Comparison of ENCODE assay signal across 7 mouse cellular contexts in the genomic region with DNA sequence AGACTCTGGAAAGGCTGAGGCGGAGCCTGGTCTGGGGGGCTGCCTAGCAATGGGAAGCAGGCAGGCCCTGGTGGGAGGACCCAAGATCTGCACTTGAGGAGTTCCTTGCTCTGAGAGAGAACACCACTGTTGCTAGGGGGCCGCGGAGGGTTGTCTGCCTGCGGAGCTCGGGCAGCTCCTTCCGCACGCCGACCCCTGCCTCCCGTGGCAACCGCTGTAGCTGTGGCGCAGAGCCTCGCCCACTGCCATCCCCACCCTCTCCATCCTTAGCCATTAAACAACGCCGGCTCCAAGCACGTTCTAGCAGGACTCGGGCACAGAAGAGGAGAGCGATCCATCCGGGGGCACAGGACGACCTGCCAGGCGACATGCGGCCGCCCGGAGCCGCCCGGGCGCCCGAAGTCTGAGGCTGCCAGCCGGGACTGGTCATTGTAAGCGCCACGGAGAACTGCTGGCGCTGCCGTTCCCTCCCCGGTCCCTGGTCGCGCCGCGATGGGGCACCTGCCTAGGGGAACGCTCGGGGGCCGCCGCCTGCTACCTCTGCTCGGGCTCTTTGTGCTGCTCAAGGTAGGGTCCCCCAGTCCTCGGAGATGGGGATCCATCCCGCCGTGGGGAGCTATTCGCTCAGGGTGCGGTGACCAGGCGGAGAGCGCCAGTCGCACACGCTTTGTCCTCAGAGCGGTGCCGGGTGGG. TPM values are rescaled to one million over a fixed set of nuclear protein-coding genes. Genes with fewer than 3 reads are reported as not detected.
DNase-seq lines count a peak whose midpoint lies in the region; ATAC-seq and TF ChIP-seq lines count a peak whose summit lies in the region.

A gene (plus strand): TSS at position 126 of the 693 bp plus-strand sequence.

- ATAC-seq in heart, postnatal 0 days (ENCODE audit: insufficient read depth, low read depth): no peak
- no peak for ATAC-seq in monocyte, adult 5-6 weeks (replicated peaks; ENCODE audit: insufficient number of reproducible peaks, low FRiP score, low TSS enrichment, poor library complexity, severe bottlenecking)

- no peak for TF ChIP-seq EP300 in heart, postnatal 0 days (IDR thresholded peaks at IDR 0.05; ENCODE audit: low read depth)

- H3K27me3 ChIP-seq in heart, postnatal 0 days (ENCODE audit: control insufficient read depth, insufficient read depth, low read length): peaks cover 29% of the 10 kb centered on the region

- H3K9ac ChIP-seq in heart, postnatal 0 days (replicated peaks; ENCODE audit: low read depth, low read length): no peak within 1 kb of the TSS

- no peak for TF ChIP-seq CTCF in heart, postnatal 0 days (IDR thresholded peaks at IDR 0.05; ENCODE audit: low read depth)

- peak within 1 kb of the TSS; percentile 24 for H3K4me3 ChIP-seq in heart, postnatal 0 days (ENCODE audit: low read depth, low read length)

- peak; percentile 32 for DNase-seq in layer of hippocampus, adult 11-12 months (ENCODE audit: low spot score)
- DNase-seq in layer of hippocampus, adult 9-10 months (ENCODE audit: low spot score): no peak
- peak; percentile 74 for DNase-seq in embryo, embryonic 10.5 days (ENCODE audit: low spot score)
- DNase-seq in heart, postnatal 0 days (ENCODE audit: low spot score): no peak
- DNase-seq in left cerebral cortex, adult 8-10 months (ENCODE audit: low spot score in 2 of 2): peak; percentile 22 to 34
- DNase-seq in spleen, adult 12 weeks (ENCODE audit: low spot score): no peak

- no peaks in the 10 kb centered on the region for H3K36me3 ChIP-seq in heart, postnatal 0 days (replicated peaks; ENCODE audit: control insufficient read depth, insufficient read depth, low read length)

- no peaks in the 10 kb centered on the region for H3K4me1 ChIP-seq in heart, postnatal 0 days (ENCODE audit: control insufficient read depth, insufficient read depth)

- WGBS in heart, postnatal 0 days: 3% methylated on average over 48 of the region's 53 CpGs

- no peak within 1 kb of the TSS for H3K27ac ChIP-seq in heart, postnatal 0 days (ENCODE audit: low read depth)

- peak within 1 kb of the TSS; percentile 48 for H3K4me2 ChIP-seq in heart, postnatal 0 days (ENCODE audit: low read depth, low read length)

- H3K9me3 ChIP-seq in heart, postnatal 0 days (replicated peaks; ENCODE audit: control insufficient read depth, low read length): no peaks in the 10 kb centered on the region

RNA-seq across cellular contexts. Expression of the gene that starts here (rescaled TPM):
- total RNA-seq in heart, postnatal 0 days (2014; rRNA removed; ENCODE audit: low replicate concordance): 1.4 and 3.6 TPM in 2 replicates
- polyA plus RNA-seq in heart, postnatal 0 days (2015; fragmentation: Nextera tagmentation; extraction: Ambion mirVana): 1.7 and 2.3 TPM in 2 replicates
- 10 to 100 TPM; 21.6 to 31.7 (median 27.7) TPM for total RNA-seq in left cerebral cortex, adult 8-10 months (2022)
- 81.9 to 157 TPM (median 138 TPM) in 3 replicates for total RNA-seq in monocyte, adult 5-6 weeks (2017)

Comparison
In these comparisons a context has a peak if more than half of its experiments do, and no peak if none do; other contexts are left out.
1. DNase-seq: peak in layer of hippocampus, adult 11-12 months (single experiment), embryo, embryonic 10.5 days (single experiment) and left cerebral cortex, adult 8-10 months (2 of 2); none in layer of hippocampus, adult 9-10 months (single experiment), heart, postnatal 0 days (single experiment) and spleen, adult 12 weeks (single experiment).